Mouse (Mus musculus) ES-Bruce4 (cell line): Measurements from ENCODE around the gene Ltbp1.

Source experiments
- EP300 ChIP-seq: IDR thresholded peaks from 2 replicates; pipeline ENCODE4 v1.6.1; 2011; ENCODE audit warnings: low read depth, low read length; ENCODE audit not compliant: insufficient read depth
- POLR2A ChIP-seq: IDR thresholded peaks from one replicate; pipeline ENCODE4 v1.8.1; 2011; ENCODE audit warnings: low read length; ENCODE audit not compliant: insufficient read depth

DNA sequence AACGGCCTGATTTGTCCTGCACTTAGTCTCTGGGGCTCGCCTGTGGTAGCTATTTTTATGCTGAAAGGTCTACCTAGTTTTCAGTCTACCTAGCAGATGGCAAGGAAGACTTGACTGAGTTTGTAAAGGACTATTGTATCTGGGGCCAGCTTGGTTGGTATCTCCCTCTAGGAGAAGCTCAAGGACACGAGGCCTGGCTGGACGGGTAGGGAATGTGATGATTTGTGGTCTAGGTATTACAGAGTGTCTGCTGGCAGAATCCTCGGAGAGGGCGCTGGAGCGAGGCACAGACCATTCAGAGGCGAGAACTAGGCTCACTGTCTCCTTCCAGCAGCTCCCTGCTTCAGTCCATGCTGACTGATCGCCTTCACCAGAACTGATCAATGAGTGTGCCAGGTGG, 146.4 kb downstream of the Ltbp1 start:
- TF ChIP-seq POLR2A (no peak), EP300 (no peak)
